Mouse (Mus musculus) heart, adult 2 months (tissue): ENCODE measurements around the gene Hnrnpab.

Source experiments
- CTCF ChIP-seq: fragments of 200-600 bp; IDR thresholded peaks from 2 replicates; pipeline ENCODE4 v1.8.1; 2022; ENCODE audit warnings: antibody characterized with exemption, mild to moderate bottlenecking, moderate library complexity
- EP300 ChIP-seq: fragments of 200-500 bp; IDR thresholded peaks from 2 replicates; pipeline ENCODE4 v1.6.1; 2011; ENCODE audit warnings: low read depth, low read length, control low read depth; ENCODE audit not compliant: insufficient read depth
- POLR2A ChIP-seq: fragments of 200-500 bp; IDR thresholded peaks from 2 replicates; pipeline ENCODE4 v1.6.1; 2011; ENCODE audit warnings: mild to moderate bottlenecking, low read depth, low read length, control low read depth; ENCODE audit not compliant: insufficient read depth

- TF ChIP-seq CTCF = no peak
- TF ChIP-seq POLR2A = peak; percentile 54; the same call in 1 of the 2 replicates
- TF ChIP-seq EP300 = peak; percentile 76; the same call in 1 of the 2 replicates
Observed at GRCm38 (mm10) chr11:51605602-51606446, 823 bp downstream of the Hnrnpab start.
